10 mouse cellular contexts compared by ENCODE assay signal in the genomic region with DNA sequence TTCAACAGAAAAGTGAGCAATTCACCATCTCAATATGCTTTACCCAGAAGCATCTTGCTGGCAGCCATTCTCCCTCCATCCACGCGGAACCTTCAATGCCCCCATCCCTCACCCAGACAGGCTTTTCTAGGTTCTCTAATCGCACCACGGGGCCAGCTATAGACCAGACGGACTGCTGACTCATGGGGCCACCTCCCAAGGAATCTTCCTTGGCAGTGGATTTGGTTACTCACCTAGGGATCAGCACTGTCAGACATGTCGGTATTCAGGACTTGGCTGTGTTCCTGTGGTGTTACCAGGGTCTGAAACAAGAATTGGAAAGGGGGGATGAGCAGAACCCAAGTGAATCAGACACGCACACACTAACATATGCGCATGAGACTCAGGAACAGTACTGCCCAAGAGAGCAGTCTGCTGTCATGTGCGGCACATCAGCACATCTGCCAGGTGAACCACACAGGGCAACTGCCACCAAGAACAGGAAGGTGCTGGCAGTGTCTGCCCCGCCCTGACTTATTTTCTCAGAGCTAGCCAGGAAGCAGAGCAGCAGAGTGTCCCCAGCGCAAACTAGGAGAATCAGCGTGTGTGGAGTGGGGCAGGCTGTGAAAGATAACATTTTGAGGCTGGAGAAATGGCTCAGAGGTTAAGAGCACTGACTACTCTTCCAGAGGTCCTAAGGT. TPM values are rescaled to one million over a fixed set of nuclear protein-coding genes. Genes with fewer than 3 reads are reported as not detected.
A peak's percentile ranks its signal among the peaks of the same experiment; 100 is the strongest.
DNase-seq lines count a peak whose midpoint lies in the region; ATAC-seq and TF ChIP-seq lines count a peak whose summit lies in the region.
"Had no signal": no experiment of that assay in that cellular context is flagged by ENCODE, and none has a peak within 500 bp of the region (broad histone marks: within the 10 kb centered on the region; RNA-seq: fewer than 3 reads in every experiment).

No protein-coding gene starts in this region.

- peak; percentile 82 for DNase-seq in CD4-positive helper T cell, adult 2 months (ENCODE audit: low read depth, low spot score)
- peak; percentile 69 to 79 for DNase-seq in spleen, postnatal 36 days (ENCODE audit: low spot score in 2 of 2)
- no peak for DNase-seq in layer of hippocampus, adult 9-10 months (ENCODE audit: low spot score)
- DNase-seq in urinary bladder, postnatal 25 days (ENCODE audit: low spot score), result no peak
- DNase-seq in left cerebral cortex, postnatal 10 days (ENCODE audit: extremely low spot score in 1 of 2, low spot score in 2 of 2), result no peak
- DNase-seq: right cerebral cortex, postnatal 14 days had no signal

- no peak overlapping the region for H3K9ac ChIP-seq in forebrain, embryonic 12.5 days
- no peak overlapping the region for H3K9ac ChIP-seq in forebrain, embryonic 15.5 days (replicated peaks)
- H3K9ac ChIP-seq: midbrain, embryonic 13.5 days had no signal

- no peaks in the 10 kb centered on the region for H3K9me3 ChIP-seq in forebrain, embryonic 12.5 days
- H3K9me3 ChIP-seq in forebrain, embryonic 15.5 days, result no peaks in the 10 kb centered on the region
- H3K9me3 ChIP-seq: midbrain, embryonic 13.5 days had no signal

- no peak for TF ChIP-seq CTCF in embryonic fibroblast, embryonic 13.5 days (IDR thresholded peaks at IDR 0.05; ENCODE audit: borderline replicate concordance, insufficient read depth, low read length)

- H3K4me2 ChIP-seq in forebrain, embryonic 12.5 days, result no peak overlapping the region
- no peak overlapping the region for H3K4me2 ChIP-seq in forebrain, embryonic 15.5 days (replicated peaks)
- H3K4me2 ChIP-seq: midbrain, embryonic 13.5 days had no signal

- no peak for TF ChIP-seq POLR2A in embryonic fibroblast, embryonic 13.5 days (IDR thresholded peaks at IDR 0.05; ENCODE audit: low read depth, low read length)

- peak overlapping the region; percentile 14; the same call in 1 of the 2 replicates for H3K27ac ChIP-seq in forebrain, embryonic 12.5 days
- H3K27ac ChIP-seq in forebrain, embryonic 15.5 days (replicated peaks), result no peak overlapping the region
- H3K27ac ChIP-seq in embryonic fibroblast, embryonic 13.5 days (ENCODE audit: insufficient read depth, low read length), result peak overlapping the region; percentile 50

- WGBS in forebrain, embryonic 12.5 days, result 90% methylated on average over 12 of the region's 12 CpGs
- WGBS in forebrain, embryonic 15.5 days, result 75% methylated on average over 12 of the region's 12 CpGs

- H3K27me3 ChIP-seq in forebrain, embryonic 12.5 days, result no peaks in the 10 kb centered on the region
- no peaks in the 10 kb centered on the region for H3K27me3 ChIP-seq in forebrain, embryonic 15.5 days
- H3K27me3 ChIP-seq: midbrain, embryonic 13.5 days had no signal

- ATAC-seq in forebrain, embryonic 12.5 days (ENCODE audit: low FRiP score), result no peak
- no peak for ATAC-seq in forebrain, embryonic 15.5 days (replicated peaks)
- ATAC-seq: midbrain, embryonic 13.5 days had no signal

- intact Hi-C loops in left cerebral cortex, postnatal 10 days (cut with DNase I), result no loop called here

- H3K4me1 ChIP-seq in forebrain, embryonic 12.5 days, result peaks cover 18% of the 10 kb centered on the region
- H3K4me1 ChIP-seq in forebrain, embryonic 15.5 days, result peaks cover 28% of the 10 kb centered on the region
- peaks cover 9% of the 10 kb centered on the region; the same call in 1 of the 2 replicates for H3K4me1 ChIP-seq in embryonic fibroblast, embryonic 13.5 days (ENCODE audit: control insufficient read depth, insufficient read depth, low read length)

- H3K36me3 ChIP-seq in forebrain, embryonic 12.5 days (replicated peaks), result no peaks in the 10 kb centered on the region
- H3K36me3 ChIP-seq in forebrain, embryonic 15.5 days, result no peaks in the 10 kb centered on the region
- H3K36me3 ChIP-seq: midbrain, embryonic 13.5 days had no signal

- no peak overlapping the region for H3K4me3 ChIP-seq in forebrain, embryonic 12.5 days (replicated peaks)
- no peak overlapping the region for H3K4me3 ChIP-seq in forebrain, embryonic 15.5 days
- no peak overlapping the region for H3K4me3 ChIP-seq in embryonic fibroblast, embryonic 13.5 days (ENCODE audit: insufficient read depth, low read length)
- H3K4me3 ChIP-seq: midbrain, embryonic 13.5 days had no signal

RNA-seq across cellular contexts. Expression of gene Sema4d, which starts 30.4 kb away (rescaled TPM):
- polyA plus RNA-seq in forebrain, embryonic 12.5 days (2016; fragmentation: Nextera tagmentation; extraction: Ambion mirVana), result 8.2 and 11.4 TPM in 2 replicates
- 18.7 and 20.7 TPM in 2 replicates for polyA plus RNA-seq in forebrain, embryonic 15.5 days (2015; fragmentation: Nextera tagmentation; extraction: Ambion mirVana)
- polyA plus RNA-seq in embryonic fibroblast, embryonic 13.5 days (2011; ENCODE audit: insufficient read length, low read depth, missing spikeins), result 0.77 and 3.1 TPM in 2 replicates
- 10 to 100 TPM; 66.1 to 77.0 TPM for total RNA-seq in left cerebral cortex, postnatal 10 days (2021)

Comparison
In these comparisons a context has a peak if more than half of its experiments do, and no peak if none do; other contexts are left out.
1. DNase-seq: peak in CD4-positive helper T cell, adult 2 months (single experiment) and spleen, postnatal 36 days (2 of 2); none in layer of hippocampus, adult 9-10 months (single experiment), urinary bladder, postnatal 25 days (single experiment) and left cerebral cortex, postnatal 10 days (0 of 2).